Mouse (Mus musculus) adrenal gland, adult 2 months (tissue): ENCODE results near the gene Olfr357. TPM values are rescaled to one million over a fixed set of nuclear protein-coding genes. Genes with fewer than 3 reads are reported as not detected.

ENCODE experiments used
- DNase-seq: peaks from one replicate; pipeline ENCODE4 v3.0.0; 2021
- long read RNA-seq: library from polyadenylated mRNA; stranded (forward); transcript quantifications from one replicate; pipeline ENCODE4 v2.0.0, GENCODE M21; 2021
- polyA plus RNA-seq: library from polyadenylated mRNA; depleted of rRNA; stranded (reverse); fragments of >200 nt; gene quantifications from 2 replicates; pipeline ENCODE4 v1.2.3, GENCODE M21; 2012; rRNA removed
- total RNA-seq, 2 experiments: library from RNA; stranded (reverse); gene quantifications; 2 replicates each; pipeline ENCODE4 v1.2.3; 2021

The Olfr357 gene
- not detected for total RNA-seq
- polyA plus RNA-seq = not detected in 2 replicates
- long read RNA-seq = 0 reads

DNA sequence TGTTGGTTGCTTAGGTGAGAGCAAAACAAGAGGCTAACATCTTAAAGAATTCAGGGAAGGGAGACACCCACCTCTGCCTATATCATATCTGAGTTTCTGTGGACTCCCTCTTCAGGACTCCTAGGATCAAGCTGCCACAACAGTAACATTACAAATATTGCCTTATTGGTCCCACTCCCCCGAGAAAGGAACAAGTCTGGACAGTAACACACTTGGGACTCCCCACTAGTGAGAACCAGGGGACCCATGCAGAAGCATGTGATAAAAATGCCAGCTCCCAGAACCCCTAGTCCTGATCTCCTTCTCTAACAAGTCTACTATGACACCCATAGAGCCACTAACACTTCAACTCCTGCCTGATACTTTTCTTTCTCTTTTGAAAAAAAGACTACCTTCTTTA is at the start of gene Olfr357:
Gene Olfr357, plus strand, starts transcription at position 301 of the 400 bp plus-strand sequence.
- DNase-seq = no peak

GRCm38 (mm10) chr2:36997030-36997429 is 3.4 kb downstream of the Olfr357 start:
- no peak for DNase-seq

DNA sequence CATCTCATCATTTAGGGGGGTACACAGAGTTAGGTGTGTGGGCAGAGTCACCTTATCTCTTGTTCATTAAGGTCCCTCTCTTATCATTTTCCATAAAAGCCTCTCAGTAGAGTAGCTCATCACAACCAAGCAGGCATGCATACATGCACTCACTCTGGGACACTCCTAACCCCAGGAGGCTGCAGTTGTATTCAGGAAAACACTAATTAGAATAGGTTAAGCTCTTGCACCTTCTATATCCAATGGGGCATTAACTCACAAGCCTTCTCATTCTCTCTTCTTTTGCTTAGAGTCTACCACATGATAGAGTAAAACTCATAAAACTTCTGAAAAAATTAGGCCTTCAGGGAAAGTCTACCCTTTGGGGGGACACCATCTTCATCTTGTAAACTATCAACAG is 15.6 kb downstream of the Olfr357 start, which contains the start of gene Olfr358:
Gene Olfr358, minus strand, starts transcription at position 101 of the 400 bp plus-strand sequence.
- no peak for DNase-seq

Other genes starting within 250 kb of the Olfr357 start
- not detected for gene Olfr348, start 209.6 kb upstream of the Olfr357 start, total RNA-seq
- not detected in 2 replicates for gene Olfr348, start 209.6 kb upstream of the Olfr357 start, polyA plus RNA-seq
- gene Olfr50, start 203.3 kb upstream of the Olfr357 start, total RNA-seq = not detected
- gene Olfr50, start 203.3 kb upstream of the Olfr357 start, polyA plus RNA-seq = not detected in 2 replicates
- not detected for gene Olfr3, start 176.8 kb upstream of the Olfr357 start, total RNA-seq
- not detected in 2 replicates for gene Olfr3, start 176.8 kb upstream of the Olfr357 start, polyA plus RNA-seq
- gene Olfr350, start 147.5 kb upstream of the Olfr357 start, total RNA-seq = not detected
- gene Olfr350, start 147.5 kb upstream of the Olfr357 start, polyA plus RNA-seq = not detected in 2 replicates
- gene Olfr351, start 131.2 kb upstream of the Olfr357 start, total RNA-seq = not detected
- gene Olfr351, start 131.2 kb upstream of the Olfr357 start, polyA plus RNA-seq = not detected in 2 replicates
- not detected for gene Olfr352, start 125.4 kb upstream of the Olfr357 start, total RNA-seq
- gene Olfr352, start 125.4 kb upstream of the Olfr357 start, polyA plus RNA-seq = not detected in 2 replicates
- not detected for gene Olfr353, start 100.9 kb upstream of the Olfr357 start, total RNA-seq
- gene Olfr353, start 100.9 kb upstream of the Olfr357 start, polyA plus RNA-seq = not detected in 2 replicates
- gene Olfr354, start 88.1 kb upstream of the Olfr357 start, total RNA-seq = not detected
- gene Olfr354, start 88.1 kb upstream of the Olfr357 start, polyA plus RNA-seq = not detected in 2 replicates
- not detected for gene Olfr355, start 64.9 kb upstream of the Olfr357 start, total RNA-seq
- not detected in 2 replicates for gene Olfr355, start 64.9 kb upstream of the Olfr357 start, polyA plus RNA-seq
- gene Olfr356, start 56.7 kb upstream of the Olfr357 start, total RNA-seq = not detected
- not detected in 2 replicates for gene Olfr356, start 56.7 kb upstream of the Olfr357 start, polyA plus RNA-seq
- gene Olfr358, start 15.5 kb downstream of the Olfr357 start, total RNA-seq = not detected
- gene Olfr358, start 15.5 kb downstream of the Olfr357 start, polyA plus RNA-seq = not detected in 2 replicates
- not detected for gene Olfr360, start 71.9 kb downstream of the Olfr357 start, total RNA-seq
- gene Olfr360, start 71.9 kb downstream of the Olfr357 start, polyA plus RNA-seq = not detected in 2 replicates
- gene Olfr361, start 95.5 kb downstream of the Olfr357 start, total RNA-seq = not detected
- gene Olfr361, start 95.5 kb downstream of the Olfr357 start, polyA plus RNA-seq = not detected in 2 replicates
- gene Olfr362, start 124.1 kb downstream of the Olfr357 start, total RNA-seq = not detected
- not detected in 2 replicates for gene Olfr362, start 124.1 kb downstream of the Olfr357 start, polyA plus RNA-seq
- not detected for gene Olfr364-ps1, start 145.5 kb downstream of the Olfr357 start, total RNA-seq
- gene Olfr364-ps1, start 145.5 kb downstream of the Olfr357 start, polyA plus RNA-seq = not detected in 2 replicates
- not detected for gene Olfr365, start 194.4 kb downstream of the Olfr357 start, total RNA-seq
- not detected in 2 replicates for gene Olfr365, start 194.4 kb downstream of the Olfr357 start, polyA plus RNA-seq
- not detected for gene Olfr366, start 217.7 kb downstream of the Olfr357 start, total RNA-seq
- gene Olfr366, start 217.7 kb downstream of the Olfr357 start, polyA plus RNA-seq = not detected in 2 replicates